Mouse (Mus musculus) lung, adult 10 weeks (tissue): ENCODE data around the gene Olfr52. TPM values are rescaled to one million over a fixed set of nuclear protein-coding genes. Genes with fewer than 3 reads are reported as not detected.

Experiments
- polyA plus RNA-seq: library from polyadenylated mRNA; stranded (reverse); fragments of 350-450 nt; fragmentation: Illumina TruSeq; extraction: RNeasy Lipid Tissue Mini Kit (QIAGEN cat#74804); gene quantifications from one replicate; pipeline ENCODE4 v1.2.3, GENCODE M21; 2014; ENCODE audit warnings: low read depth, low replicate concordance; ENCODE audit not compliant: insufficient read depth

Gene Olfr52
- not detected for polyA plus RNA-seq

DNA sequence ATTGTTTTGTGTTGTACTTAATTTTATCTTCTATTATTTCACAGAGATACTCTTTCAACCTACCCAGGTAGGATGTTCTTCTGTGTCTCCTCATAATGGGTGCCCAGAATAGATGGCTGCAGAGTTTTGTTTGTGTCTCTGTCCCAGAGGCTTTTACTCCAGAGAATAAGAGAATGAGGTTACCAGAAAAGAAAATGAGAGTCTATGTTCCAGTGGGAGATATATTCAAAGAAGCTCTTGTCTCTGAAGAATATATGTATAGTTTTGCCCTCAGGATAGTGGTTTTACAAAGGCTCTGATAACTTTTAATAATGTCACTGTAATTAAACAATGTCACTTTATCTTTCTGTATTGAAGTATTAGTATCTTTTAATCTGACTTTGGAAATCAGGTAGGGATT lies at the start of gene Olfr52:
Gene Olfr52 (minus strand): TSS at position 101 of the 400 bp plus-strand sequence.

DNA sequence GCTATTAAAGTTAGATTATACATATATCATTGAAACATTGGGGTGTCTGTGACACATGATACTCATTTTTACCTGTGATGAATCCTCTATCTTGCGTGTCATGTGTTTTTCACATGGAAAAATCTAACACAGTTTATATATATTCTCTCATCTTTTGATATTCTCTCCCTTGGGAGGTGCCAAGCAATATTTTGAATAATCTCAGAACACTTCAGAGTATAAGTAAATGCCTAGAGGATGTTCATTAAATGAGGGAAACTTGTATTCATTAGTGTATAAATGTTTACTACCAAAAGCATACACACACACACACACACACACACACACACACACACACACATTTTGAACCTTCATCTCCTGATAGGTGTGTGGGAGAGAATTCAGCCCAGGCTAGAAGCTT lies 45.8 kb upstream of the Olfr52 start, which contains the start of gene Olfr1047:
Gene Olfr1047 (minus strand): TSS at position 101 of the 400 bp plus-strand sequence.

DNA sequence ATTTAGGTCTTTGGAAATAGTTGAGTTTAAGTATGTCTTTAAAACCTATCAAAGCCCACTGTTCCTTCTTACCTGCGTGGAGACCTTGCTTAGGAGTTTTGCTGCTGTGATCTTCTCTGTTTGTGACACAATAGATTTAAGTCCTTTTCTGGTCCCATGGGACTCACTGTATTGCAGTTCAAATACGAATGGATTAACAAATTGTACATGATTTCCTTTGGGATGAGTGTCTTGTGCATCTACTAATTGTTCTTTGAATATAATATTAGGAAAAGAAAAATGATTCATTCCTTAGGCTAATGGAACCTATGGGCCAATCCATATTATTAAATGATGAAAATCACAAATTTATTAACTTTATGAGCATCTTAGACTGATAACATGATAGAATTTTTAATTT lies 33.7 kb upstream of the Olfr52 start, which contains the start of gene Olfr1046:
Gene Olfr1046 (minus strand): TSS at position 101 of the 400 bp plus-strand sequence.

DNA sequence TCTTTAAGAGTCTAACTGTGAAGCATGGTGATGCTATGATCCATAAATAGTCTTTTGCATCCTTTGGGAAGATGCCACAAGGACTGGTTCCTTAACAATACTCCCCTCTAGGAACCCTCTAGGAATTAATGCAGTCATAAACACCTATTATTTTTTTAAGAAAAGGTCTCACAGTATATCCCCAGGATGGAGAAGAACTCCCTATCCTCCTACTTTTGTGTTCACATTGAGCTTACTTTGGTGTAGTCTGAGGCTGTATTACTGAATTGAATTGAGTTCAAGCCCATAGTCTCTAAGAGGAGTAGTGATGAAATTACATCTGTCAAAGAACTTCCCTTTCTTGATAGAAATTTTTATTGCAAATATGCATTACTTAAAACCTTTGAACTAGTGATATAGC lies 17.4 kb upstream of the Olfr52 start, which contains the start of gene Olfr1045:
Gene Olfr1045 (minus strand): TSS at position 101 of the 400 bp plus-strand sequence.

DNA sequence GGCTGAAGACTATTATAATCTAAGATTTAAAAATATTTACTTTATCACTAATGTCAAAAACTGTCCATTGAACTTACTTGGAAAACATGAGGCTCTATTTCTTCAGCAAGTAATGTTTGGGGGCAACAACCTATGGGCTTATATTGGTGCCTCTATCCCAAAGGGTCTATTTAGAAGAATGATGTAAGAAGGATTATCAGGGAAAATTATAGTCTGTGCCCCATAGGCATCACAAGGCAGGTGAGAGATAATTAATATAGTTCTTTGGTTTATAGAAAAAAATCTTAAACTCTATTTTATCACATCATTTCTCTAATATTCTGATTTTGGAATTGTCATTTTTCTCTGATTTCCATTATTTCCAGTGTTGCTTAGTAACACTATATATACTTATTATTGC lies 7.8 kb downstream of the Olfr52 start, which contains the start of gene Olfr1044:
Gene Olfr1044 (minus strand): TSS at position 101 of the 400 bp plus-strand sequence.

DNA sequence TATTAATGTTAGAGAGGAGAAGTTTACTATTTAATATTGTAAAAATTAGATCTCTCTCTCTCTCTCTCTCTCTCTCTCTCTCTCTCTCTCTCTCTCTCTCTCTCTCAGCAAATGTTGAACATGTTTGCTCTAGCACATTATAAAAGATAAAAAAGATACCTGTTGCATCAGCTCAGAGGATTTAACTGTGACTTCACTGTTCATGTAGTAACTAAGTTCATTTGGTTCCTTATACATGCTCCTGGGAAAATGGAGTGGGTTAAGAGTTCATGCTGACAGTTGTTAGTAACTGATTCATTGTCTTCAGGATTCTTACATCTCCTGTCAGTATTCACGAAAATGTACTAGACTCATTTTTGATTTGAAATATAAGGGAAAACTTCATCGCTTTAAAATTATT lies 18.1 kb downstream of the Olfr52 start, which contains the start of gene Olfr1043:
Gene Olfr1043 (minus strand): TSS at position 101 of the 400 bp plus-strand sequence.

DNA sequence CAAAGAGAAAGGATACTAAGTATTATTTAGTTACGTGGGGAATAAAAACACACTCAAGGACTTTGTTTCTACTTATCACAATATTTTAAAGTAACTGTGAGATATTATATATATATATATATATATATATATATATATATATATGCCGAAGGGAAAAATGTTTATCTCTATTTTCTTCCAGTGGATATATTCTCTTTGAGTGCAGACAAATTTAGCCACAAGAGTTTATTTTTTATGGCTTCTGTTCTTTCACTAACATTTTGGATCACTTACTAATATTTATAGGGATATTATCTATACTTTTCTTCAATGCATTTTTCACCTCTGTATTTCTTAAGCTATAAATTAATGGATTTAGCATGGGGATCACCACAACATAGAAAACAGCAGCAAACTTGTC lies 23.7 kb downstream of the Olfr52 start, which contains the start of gene Olfr1042:
Gene Olfr1042 (minus strand): TSS at position 101 of the 400 bp plus-strand sequence.

DNA sequence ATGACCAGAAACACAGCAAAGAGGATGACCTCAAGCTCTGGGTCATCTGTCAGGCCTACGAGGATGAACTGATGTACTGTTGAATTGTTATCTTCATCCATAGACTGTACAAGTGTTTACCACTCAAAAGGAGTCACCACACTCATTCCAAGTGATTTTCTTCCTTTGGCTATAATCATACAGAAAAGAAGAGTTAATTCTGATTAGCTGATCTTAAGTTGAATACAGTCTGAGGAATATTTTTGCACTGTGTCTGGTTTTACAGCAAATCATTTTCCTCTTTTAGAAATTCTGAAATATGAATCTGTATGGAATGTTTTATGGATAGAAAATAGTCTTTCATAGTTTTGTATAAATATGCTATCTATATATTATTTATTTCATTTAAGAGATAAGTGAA lies 38.9 kb downstream of the Olfr52 start, which contains the start of gene Olfr1040:
Gene Olfr1040 (minus strand): TSS at position 101 of the 400 bp plus-strand sequence.

DNA sequence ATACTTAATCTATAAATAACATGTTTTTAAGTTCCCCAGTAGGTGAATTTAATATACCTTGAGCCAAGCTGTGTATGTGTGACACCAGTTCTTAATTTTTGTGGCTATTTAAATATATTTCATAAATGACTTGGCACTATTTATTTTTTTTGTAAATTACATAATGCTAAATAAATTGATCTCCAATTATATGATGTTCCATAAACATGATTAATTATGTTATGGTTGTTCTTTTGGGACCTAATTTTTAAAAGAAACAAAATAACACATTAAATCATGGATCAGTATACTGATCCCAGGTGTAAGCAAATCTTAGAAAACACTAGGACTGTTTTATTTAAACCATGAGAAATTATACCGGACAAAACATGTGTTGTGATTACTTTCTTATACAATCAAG lies 49.7 kb downstream of the Olfr52 start, which contains the start of gene Olfr1039:
Gene Olfr1039 (minus strand): TSS at position 101 of the 400 bp plus-strand sequence.

Other genes starting within 250 kb of the Olfr52 start
- not detected for gene Olfr1028, start 235.2 kb downstream of the Olfr52 start, polyA plus RNA-seq
- not detected for gene Olfr1029, start 211.8 kb downstream of the Olfr52 start, polyA plus RNA-seq
- gene Olfr1030, start 206.4 kb downstream of the Olfr52 start, polyA plus RNA-seq = not detected
- not detected for gene Olfr1031, start 195.4 kb downstream of the Olfr52 start, polyA plus RNA-seq
- gene Olfr1032, start 180.1 kb downstream of the Olfr52 start, polyA plus RNA-seq = not detected
- gene Olfr1033, start 165.1 kb downstream of the Olfr52 start, polyA plus RNA-seq = 3.4 TPM
- 0.06 TPM for gene Olfr1034, start 139.8 kb downstream of the Olfr52 start, polyA plus RNA-seq
- gene Olfr1036, start 111.7 kb downstream of the Olfr52 start, polyA plus RNA-seq = not detected
- not detected for gene Olfr1037, start 98.3 kb downstream of the Olfr52 start, polyA plus RNA-seq
- not detected for gene Olfr1039, start 49.8 kb downstream of the Olfr52 start, polyA plus RNA-seq
- gene Olfr1040, start 39.0 kb downstream of the Olfr52 start, polyA plus RNA-seq = not detected
- not detected for gene Olfr1042, start 23.8 kb downstream of the Olfr52 start, polyA plus RNA-seq
- gene Olfr1043, start 18.2 kb downstream of the Olfr52 start, polyA plus RNA-seq = not detected
- not detected for gene Olfr1044, start 7.9 kb downstream of the Olfr52 start, polyA plus RNA-seq
- gene Olfr1045, start 17.3 kb upstream of the Olfr52 start, polyA plus RNA-seq = not detected
- gene Olfr1046, start 33.6 kb upstream of the Olfr52 start, polyA plus RNA-seq = not detected
- not detected for gene Olfr1047, start 45.7 kb upstream of the Olfr52 start, polyA plus RNA-seq
- not detected for gene Olfr1048, start 54.6 kb upstream of the Olfr52 start, polyA plus RNA-seq
- gene Olfr1049, start 72.6 kb upstream of the Olfr52 start, polyA plus RNA-seq = not detected
- gene Olfr1051, start 93.4 kb upstream of the Olfr52 start, polyA plus RNA-seq = not detected
- not detected for gene Olfr1052, start 106.8 kb upstream of the Olfr52 start, polyA plus RNA-seq
- gene Olfr1053, start 129.6 kb upstream of the Olfr52 start, polyA plus RNA-seq = not detected
- not detected for gene Olfr1054, start 149.8 kb upstream of the Olfr52 start, polyA plus RNA-seq
- not detected for gene Olfr1055, start 164.6 kb upstream of the Olfr52 start, polyA plus RNA-seq
- not detected for gene Olfr1056, start 176.8 kb upstream of the Olfr52 start, polyA plus RNA-seq
- not detected for gene Olfr1057, start 192.7 kb upstream of the Olfr52 start, polyA plus RNA-seq
- not detected for gene Olfr1058, start 202.9 kb upstream of the Olfr52 start, polyA plus RNA-seq
- not detected for gene Olfr1061, start 228.4 kb upstream of the Olfr52 start, polyA plus RNA-seq
- not detected for gene Olfr1062, start 241.1 kb upstream of the Olfr52 start, polyA plus RNA-seq